Mouse (Mus musculus): Measurements from ENCODE around the gene Agtrap. TPM values are rescaled to one million over a fixed set of nuclear protein-coding genes. Genes with fewer than 3 reads are reported as not detected.

The Agtrap gene
- polyA plus RNA-seq, 1 experiment: 106 TPM

DNA sequence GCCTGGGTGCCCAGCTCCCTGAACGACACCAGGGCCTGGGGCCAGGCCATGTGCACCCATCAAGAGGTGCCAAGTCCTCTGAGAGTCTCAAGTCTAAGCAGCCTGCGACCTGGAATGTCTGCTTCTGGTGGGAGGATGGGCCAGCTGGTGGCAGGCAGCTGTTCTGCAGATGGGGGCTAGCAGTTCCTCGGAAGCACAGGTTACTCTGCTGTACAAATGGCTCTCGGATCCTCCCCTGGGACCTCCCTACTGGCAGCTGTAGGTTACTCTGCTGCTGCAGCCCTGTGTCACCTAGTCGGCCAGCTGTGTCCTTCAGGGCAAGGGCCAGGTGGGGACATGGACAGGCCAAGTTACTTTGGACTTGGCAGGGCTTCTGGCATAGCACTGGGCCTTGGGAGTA, 16.3 kb downstream of the Agtrap start:
- Histone ChIP-seq H3K27ac (ENCODE audit: control insufficient read depth, insufficient read depth, low read length) (no peak overlapping the region), H3K36me3 (ENCODE audit: control insufficient read depth, insufficient read depth, low read length) (no peaks in the 10 kb centered on the region), H3K27me3 (ENCODE audit: control insufficient read depth, insufficient read depth, low read length) (no peaks in the 10 kb centered on the region), H3K4me3 (ENCODE audit: control insufficient read depth, insufficient read depth, low read length) (no peak overlapping the region), H3K4me1 (replicated peaks; ENCODE audit: control insufficient read depth, insufficient read depth, low read length) (peaks cover 10% of the 10 kb centered on the region)
- TF ChIP-seq POLR2A (IDR thresholded peaks at IDR 0.05; ENCODE audit: control insufficient read depth, extremely low read depth, insufficient read depth, low read length, poor library complexity) (no peak), CTCF (IDR thresholded peaks at IDR 0.05; ENCODE audit: borderline replicate concordance, control insufficient read depth, extremely low read depth, insufficient read depth, low read length, poor library complexity) (no peak)
- no peak for DNase-seq
- WGBS: 91% methylated on average over 5 of the region's 5 CpGs

DNA sequence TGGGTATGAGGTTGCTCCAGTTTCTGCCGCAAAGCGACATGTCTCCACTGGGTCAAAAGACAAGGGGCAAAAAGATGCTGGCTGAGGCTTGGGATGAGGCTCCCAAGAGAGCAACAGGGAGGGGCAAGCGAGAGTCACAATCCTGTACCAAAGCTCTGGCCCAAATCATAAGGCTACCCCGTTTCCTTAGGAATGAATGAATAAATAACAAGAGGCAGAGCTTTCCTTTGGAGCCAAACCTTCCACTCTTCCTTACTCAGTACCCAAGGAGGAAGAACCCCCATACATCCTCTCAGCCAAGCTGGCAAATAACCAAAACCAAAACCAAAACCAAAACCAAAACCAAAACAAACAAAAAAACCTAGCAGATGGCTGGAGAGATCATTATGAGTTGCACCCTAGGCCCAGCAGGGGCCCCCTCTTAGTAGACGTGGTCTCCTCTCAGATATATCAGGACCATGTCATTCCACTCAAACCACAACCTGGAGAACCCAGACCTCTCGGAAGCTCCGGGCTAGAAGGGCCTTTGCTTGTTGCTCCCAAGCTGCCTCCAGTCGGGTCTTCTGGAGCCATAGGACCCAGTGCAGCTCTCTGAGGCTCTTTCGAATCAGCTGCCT, 18.1 kb downstream of the Agtrap start:
- H3K36me3 ChIP-seq (ENCODE audit: control insufficient read depth, insufficient read depth, low read length): no peaks in the 10 kb centered on the region
- H3K4me3 ChIP-seq (ENCODE audit: control insufficient read depth, insufficient read depth, low read length): no peak overlapping the region
- DNase-seq: no peak
- peaks cover under 1% of the 10 kb centered on the region for H3K4me1 ChIP-seq (replicated peaks; ENCODE audit: control insufficient read depth, insufficient read depth, low read length)
- TF ChIP-seq POLR2A (IDR thresholded peaks at IDR 0.05; ENCODE audit: control insufficient read depth, extremely low read depth, insufficient read depth, low read length, poor library complexity) (no peak), CTCF (IDR thresholded peaks at IDR 0.05; ENCODE audit: borderline replicate concordance, control insufficient read depth, extremely low read depth, insufficient read depth, low read length, poor library complexity) (no peak)
- 77% methylated on average over 9 of the region's 9 CpGs for WGBS
- no peaks in the 10 kb centered on the region for H3K27me3 ChIP-seq (ENCODE audit: control insufficient read depth, insufficient read depth, low read length)
- H3K27ac ChIP-seq (ENCODE audit: control insufficient read depth, insufficient read depth, low read length): no peak overlapping the region

DNA sequence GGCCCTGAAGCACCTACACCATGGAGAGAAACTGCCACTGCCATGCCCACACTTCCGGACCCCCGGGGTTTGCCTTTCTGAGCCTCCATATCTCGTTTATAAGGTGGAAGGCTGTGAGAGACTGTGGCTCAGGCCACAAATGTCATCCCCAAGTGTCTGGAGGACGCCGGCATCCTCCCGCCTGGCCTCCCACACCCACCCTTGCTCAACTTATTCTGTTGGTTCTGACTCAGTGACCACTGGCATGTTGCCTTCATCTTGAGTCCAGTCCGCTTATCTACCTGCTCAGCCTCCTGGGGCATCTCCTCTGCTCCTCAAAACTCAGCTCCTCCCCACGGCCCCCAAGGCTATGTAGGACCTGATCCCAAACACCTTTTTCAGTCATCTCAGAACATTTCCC, 20.5 kb downstream of the Agtrap start:
- TF ChIP-seq CTCF (IDR thresholded peaks at IDR 0.05; ENCODE audit: borderline replicate concordance, control insufficient read depth, extremely low read depth, insufficient read depth, low read length, poor library complexity): no peak
- no peak for TF ChIP-seq POLR2A (IDR thresholded peaks at IDR 0.05; ENCODE audit: control insufficient read depth, extremely low read depth, insufficient read depth, low read length, poor library complexity)
- WGBS: 94% methylated on average over 8 of the region's 8 CpGs
- no peak overlapping the region for H3K4me3 ChIP-seq (ENCODE audit: control insufficient read depth, insufficient read depth, low read length)
- H3K4me1 ChIP-seq (replicated peaks; ENCODE audit: control insufficient read depth, insufficient read depth, low read length): no peaks in the 10 kb centered on the region
- DNase-seq: no peak
- no peaks in the 10 kb centered on the region for H3K36me3 ChIP-seq (ENCODE audit: control insufficient read depth, insufficient read depth, low read length)
- H3K27ac ChIP-seq (ENCODE audit: control insufficient read depth, insufficient read depth, low read length): no peak overlapping the region
- H3K27me3 ChIP-seq (ENCODE audit: control insufficient read depth, insufficient read depth, low read length): no peaks in the 10 kb centered on the region

DNA sequence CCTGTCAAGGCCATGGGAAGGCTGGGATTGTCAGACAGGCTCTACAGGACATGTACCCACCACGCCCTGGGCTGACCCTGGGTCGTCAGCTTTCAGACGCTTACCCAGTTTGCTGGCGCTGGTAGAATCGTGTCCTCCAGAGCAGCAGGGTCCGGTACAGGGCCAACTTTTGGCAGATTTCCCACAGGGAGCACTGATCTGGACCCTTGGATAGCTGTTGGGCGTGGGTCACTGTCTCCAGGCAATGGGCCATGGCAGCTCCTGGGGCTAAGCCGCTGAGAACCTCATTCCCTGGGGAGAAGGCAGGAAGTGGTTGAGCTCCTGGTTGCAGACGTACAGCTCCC, 21.5 kb downstream of the Agtrap start:
- Histone ChIP-seq H3K4me3 (ENCODE audit: control insufficient read depth, insufficient read depth, low read length) (no peak overlapping the region), H3K36me3 (ENCODE audit: control insufficient read depth, insufficient read depth, low read length) (no peaks in the 10 kb centered on the region), H3K27me3 (ENCODE audit: control insufficient read depth, insufficient read depth, low read length) (no peaks in the 10 kb centered on the region), H3K27ac (ENCODE audit: control insufficient read depth, insufficient read depth, low read length) (no peak overlapping the region), H3K4me1 (replicated peaks; ENCODE audit: control insufficient read depth, insufficient read depth, low read length) (no peaks in the 10 kb centered on the region)
- 89% methylated on average over 9 of the region's 9 CpGs for WGBS
- TF ChIP-seq POLR2A (IDR thresholded peaks at IDR 0.05; ENCODE audit: control insufficient read depth, extremely low read depth, insufficient read depth, low read length, poor library complexity) (no peak), CTCF (IDR thresholded peaks at IDR 0.05; ENCODE audit: borderline replicate concordance, control insufficient read depth, extremely low read depth, insufficient read depth, low read length, poor library complexity) (no peak)
- no peak for DNase-seq

DNA sequence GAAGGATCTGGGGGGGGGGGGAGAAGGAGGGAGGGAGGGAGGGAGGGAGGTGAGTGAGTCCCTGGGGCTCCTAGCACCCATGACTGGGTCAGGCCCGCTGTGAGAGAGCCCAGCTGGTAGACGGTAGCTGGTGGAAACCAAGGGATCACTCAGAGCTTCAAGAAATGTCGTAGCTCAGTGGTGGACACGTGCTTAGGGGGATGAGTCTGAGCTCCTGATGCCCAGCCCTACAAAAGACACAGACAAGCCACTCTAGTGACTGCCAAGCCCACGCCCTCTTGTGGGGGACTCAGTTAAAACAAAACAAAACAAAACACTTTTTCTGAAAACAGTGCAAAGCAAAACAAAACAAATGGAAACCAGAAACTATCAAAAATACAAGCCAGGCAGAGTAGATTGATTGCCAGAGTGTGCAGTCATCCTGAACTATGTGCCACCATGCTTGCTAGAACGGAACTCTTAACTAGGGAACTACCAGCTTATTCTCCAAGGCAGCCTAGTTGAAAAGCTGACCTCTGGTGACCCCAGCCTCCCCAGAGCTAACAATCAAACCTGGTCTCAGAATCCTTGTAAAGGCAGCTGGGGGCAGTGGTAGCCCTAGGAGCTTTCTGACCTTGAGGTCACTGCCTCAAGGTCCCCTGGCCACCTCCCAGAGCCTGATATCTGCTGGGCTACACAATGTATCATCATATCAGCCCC, 22.0 kb downstream of the Agtrap start:
- WGBS: 72% methylated on average over 6 of the region's 6 CpGs
- no peaks in the 10 kb centered on the region for H3K4me1 ChIP-seq (replicated peaks; ENCODE audit: control insufficient read depth, insufficient read depth, low read length)
- no peak overlapping the region for H3K27ac ChIP-seq (ENCODE audit: control insufficient read depth, insufficient read depth, low read length)
- DNase-seq: no peak
- H3K27me3 ChIP-seq (ENCODE audit: control insufficient read depth, insufficient read depth, low read length): no peaks in the 10 kb centered on the region
- no peak overlapping the region for H3K4me3 ChIP-seq (ENCODE audit: control insufficient read depth, insufficient read depth, low read length)
- no peaks in the 10 kb centered on the region for H3K36me3 ChIP-seq (ENCODE audit: control insufficient read depth, insufficient read depth, low read length)
- TF ChIP-seq CTCF (IDR thresholded peaks at IDR 0.05; ENCODE audit: borderline replicate concordance, control insufficient read depth, extremely low read depth, insufficient read depth, low read length, poor library complexity): no peak
- no peak for TF ChIP-seq POLR2A (IDR thresholded peaks at IDR 0.05; ENCODE audit: control insufficient read depth, extremely low read depth, insufficient read depth, low read length, poor library complexity)

DNA sequence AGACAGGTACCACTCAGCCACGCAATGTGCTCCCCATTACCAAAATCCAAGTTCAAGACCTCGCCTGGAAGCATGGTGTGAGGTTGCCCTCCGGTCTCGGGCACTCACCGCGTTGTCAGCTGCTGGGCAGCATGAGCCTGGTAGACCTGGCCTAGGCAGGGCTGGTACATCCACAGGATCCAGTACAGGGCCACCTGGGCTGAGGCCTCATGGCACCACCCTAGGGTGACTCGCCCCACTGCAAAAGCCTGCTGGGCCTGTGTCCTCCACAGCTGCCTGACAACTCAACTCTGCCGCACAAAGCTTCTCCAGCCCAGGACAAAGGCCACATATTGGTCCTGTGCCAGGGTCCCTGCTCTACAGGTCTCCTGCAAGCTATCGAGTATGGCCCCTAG, 26.7 kb downstream of the Agtrap start:
- WGBS: 95% methylated on average over 9 of the region's 9 CpGs
- Histone ChIP-seq H3K36me3 (ENCODE audit: control insufficient read depth, insufficient read depth, low read length) (no peaks in the 10 kb centered on the region), H3K4me1 (replicated peaks; ENCODE audit: control insufficient read depth, insufficient read depth, low read length) (no peaks in the 10 kb centered on the region), H3K4me3 (ENCODE audit: control insufficient read depth, insufficient read depth, low read length) (no peak overlapping the region), H3K27me3 (ENCODE audit: control insufficient read depth, insufficient read depth, low read length) (no peaks in the 10 kb centered on the region), H3K27ac (ENCODE audit: control insufficient read depth, insufficient read depth, low read length) (no peak overlapping the region)
- TF ChIP-seq POLR2A (IDR thresholded peaks at IDR 0.05; ENCODE audit: control insufficient read depth, extremely low read depth, insufficient read depth, low read length, poor library complexity) (no peak), CTCF (IDR thresholded peaks at IDR 0.05; ENCODE audit: borderline replicate concordance, control insufficient read depth, extremely low read depth, insufficient read depth, low read length, poor library complexity) (no peak)
- DNase-seq: no peak

Measured in thymus, adult 2 months (tissue).